Mouse (Mus musculus): ENCODE data around the gene Fars2.
A peak's percentile ranks its signal among the peaks of the same experiment; 100 is the strongest.
"Not testable (repeated sequence)": the region's sequence is repeated elsewhere in the genome, so short reads cannot be mapped to it uniquely, and the experiment has no call there.

Gene Fars2

DNA sequence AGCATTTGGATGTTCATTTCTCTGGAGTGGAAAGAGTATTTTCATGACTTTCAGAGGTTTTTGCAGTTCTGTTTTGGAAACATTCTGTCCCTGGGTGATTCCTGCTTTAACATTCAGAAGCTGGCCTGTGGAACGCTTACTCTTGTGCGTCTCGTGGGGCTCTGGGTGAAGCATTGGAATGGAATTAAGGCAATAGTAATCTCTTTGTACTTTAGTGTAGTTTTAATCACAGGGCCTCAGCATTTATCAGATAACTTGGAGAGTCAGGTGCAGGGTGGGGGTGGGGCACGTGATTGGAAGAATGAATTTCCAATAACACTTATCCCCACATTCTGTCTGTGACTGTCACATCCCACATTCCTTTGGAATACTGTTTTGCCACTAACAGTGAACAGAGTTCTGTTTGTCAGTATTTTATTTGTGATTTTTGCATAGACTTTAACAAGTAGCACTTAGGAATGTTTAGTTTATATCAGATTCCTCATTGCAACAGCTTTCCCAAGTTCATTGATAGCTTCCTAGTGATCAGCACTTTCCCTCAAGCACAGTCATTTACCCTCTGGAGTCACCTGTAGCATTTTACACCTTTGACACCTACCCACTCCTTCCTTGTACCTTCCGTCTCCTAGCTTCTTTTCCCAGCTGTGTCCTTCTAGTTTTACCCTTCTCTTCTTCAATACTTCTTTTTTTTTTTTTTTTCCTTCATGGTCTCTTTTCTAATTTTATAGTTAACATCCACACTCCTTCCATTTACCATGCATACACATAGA lies 23.2 kb downstream of the Fars2 start:
- peak in 1 of 2 experiments; percentile 26 for DNase-seq (ENCODE audit: inconsistent age in 2 of 2, low spot score in 1 of 2)

DNA sequence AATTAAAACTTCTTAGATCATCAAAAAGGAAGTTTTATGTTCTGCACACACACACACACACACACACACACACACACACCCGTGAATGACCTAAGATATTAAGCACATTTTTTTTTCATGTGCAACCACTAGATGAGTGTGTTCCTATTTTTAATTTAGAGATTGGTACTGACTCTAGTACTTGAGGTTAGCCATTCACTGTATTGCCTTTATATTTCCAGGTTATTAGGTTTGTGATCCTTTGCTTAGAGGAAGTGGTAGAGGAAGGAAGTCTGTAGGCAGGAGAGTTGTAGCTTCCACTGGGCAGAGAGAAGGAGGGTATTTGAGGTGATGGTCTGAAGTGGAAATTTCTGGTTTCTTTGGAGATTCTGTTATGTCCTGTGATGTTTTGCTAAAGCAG lies 28.4 kb downstream of the Fars2 start:
- DNase-seq (ENCODE audit: inconsistent age in 2 of 2, low spot score in 1 of 2) = no peak

DNA sequence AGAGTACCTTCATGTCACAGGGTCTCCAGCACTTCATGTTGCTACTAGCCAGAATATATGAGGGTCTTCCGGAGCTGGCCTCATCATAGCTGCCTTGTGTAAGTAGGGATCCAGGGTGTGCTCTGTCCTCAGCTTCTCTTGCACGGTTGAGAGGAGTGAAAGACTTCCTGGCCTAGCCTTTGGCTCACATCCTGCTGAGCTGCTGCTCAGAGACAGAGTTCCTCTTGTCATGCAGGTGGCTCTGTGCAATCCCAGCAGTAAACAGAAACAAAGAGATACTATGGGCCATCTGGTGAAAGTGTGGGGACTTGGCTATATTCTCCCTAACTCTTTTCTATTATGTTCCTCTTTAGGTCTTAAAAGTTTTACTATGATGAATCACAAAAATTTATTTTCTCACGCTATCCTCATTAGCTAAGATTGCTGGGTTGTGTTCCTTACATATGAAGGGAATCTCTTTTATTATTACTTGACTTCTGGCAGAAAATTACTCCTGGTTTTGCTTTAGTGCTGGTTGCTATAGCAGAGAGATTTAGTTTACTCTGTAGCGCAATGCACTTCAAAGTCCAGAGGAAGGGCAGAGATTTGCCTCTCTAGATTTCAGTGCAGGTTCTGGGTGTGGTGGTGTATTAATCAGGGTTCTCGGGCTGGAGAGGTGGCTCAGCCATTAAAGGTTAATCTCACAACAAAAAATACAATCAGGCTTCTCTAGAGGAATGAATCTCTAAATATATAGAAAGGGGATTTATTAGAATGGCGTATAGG lies 32.1 kb downstream of the Fars2 start:
- DNase-seq (ENCODE audit: inconsistent age in 2 of 2, low spot score in 1 of 2) = no peak

DNA sequence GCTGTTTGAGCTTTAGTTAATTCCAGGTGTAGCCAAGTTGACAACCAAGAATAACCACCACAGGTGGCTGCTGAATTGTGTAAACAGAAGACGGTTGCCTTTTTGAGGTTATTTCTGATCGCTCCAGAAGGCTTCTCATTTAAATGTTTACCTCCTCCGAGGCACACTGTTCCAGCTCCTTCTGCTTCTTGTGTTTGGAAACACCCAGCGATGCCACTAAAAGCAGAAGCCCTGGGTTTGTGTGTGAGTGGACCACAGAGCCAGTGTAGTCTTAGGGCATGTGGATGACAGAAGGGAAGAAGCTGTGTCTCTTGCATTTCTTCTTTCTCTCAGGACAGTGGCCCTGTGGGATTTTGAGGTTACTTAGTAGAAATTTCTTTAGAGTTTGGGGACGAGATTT lies 33.1 kb downstream of the Fars2 start:
- no peak for DNase-seq (ENCODE audit: inconsistent age in 2 of 2, low spot score in 1 of 2)

DNA sequence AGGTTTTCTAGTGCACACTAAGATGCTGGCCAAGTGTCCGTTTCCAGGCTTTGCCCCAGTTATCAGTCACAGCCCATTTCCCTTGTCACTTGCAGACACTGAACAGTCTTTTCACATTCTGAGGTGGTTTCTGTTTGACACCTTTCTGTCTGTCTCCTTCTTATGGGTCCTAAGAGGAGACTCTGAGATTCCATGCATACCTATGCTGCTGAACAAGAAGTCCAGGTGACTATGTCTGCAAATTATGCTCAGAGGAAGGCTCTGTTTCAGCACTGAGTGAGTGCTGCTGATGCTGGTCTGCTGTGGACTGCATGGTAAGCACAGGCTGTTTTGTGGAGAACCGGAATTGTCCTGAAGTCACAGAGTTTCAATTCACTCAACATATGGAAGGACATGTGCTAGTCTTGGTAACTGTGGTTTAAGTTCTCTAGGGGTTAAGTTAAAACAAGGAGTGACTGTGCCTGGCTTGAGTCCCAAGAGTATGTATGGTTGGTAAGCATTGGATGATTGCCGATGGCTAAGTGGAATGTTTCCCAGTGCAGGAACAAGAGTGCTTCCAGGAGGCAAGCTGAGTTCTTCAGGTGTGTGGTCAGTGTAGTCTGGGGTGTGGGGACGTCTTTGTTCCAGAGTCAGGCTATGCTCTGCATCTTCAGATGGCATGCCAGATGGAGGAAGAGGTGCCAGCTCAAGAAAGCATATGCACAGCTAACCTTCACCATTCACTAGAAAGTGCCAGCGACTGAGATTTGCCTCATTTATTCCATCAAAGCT lies 35.7 kb downstream of the Fars2 start:
- DNase-seq (ENCODE audit: inconsistent age in 2 of 2, low spot score in 1 of 2) = no peak

DNA sequence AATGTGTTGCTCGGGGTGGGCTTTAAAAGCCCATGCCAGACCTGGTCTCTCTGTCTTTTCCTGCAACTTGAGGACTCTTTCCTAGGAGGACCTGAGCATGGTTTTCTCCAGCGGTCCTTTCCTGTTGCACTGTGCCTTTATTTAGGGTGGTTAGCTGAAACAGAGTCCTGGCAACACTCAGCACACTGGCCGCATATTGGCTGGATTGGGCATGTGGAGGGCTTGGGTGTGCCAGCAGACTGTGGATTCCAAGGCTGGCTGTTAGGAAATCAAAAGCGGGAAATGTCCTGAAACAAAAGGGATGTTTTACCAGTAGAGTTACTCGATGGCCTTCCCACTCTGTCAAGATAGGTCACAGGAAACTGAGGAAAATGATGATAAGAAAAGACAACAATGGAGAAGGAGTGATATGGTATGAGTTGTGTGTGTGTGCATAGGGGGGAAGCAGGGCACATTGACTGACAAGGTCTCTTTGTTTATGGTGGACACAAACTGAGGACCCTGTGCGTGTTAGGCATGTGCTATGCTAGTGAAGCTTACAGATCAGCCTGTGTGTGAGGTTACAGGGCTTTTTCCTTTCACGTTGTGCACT lies 39.2 kb downstream of the Fars2 start:
- peak in 1 of 2 experiments; percentile 44 for DNase-seq (ENCODE audit: inconsistent age in 2 of 2, low spot score in 1 of 2)

DNA sequence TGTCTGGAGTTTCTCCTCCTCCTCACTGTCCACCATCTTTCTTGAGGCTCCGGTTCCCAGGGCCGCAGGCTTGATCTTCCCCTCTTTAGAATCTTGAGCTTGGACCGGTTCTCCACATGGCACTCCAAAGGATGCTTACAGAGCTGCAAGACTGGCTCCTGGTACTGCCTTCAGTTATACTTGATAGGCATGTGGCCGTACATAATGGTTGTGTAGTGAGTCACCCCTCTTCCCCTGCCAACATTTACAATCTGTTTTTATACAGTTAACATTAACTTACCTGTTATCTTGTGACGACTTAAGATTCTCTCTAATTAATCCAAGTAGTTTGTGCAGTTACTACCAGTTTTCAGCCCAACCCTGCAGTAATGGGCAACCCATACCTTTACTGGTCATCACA lies 46.2 kb downstream of the Fars2 start:
- DNase-seq (ENCODE audit: inconsistent age in 2 of 2, low spot score in 1 of 2) = no peak

DNA sequence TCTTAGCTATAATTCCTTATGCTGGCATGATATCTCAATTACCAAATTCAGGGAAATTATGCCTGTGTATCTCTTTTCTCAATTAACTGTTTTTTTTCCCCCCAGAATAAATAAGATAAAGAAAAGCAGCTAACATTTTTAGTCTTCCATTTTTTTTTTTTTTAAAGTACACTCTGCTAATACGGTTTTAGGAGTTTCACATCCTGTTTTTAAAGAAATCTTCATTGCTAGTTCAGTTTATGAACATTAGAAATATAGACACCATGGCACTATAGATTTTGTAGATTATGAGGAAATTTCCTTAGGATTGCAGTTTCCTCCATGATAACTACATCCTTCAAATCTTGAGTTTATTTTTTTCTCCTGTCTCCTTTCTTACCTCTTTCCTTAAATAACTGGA lies 46.7 kb downstream of the Fars2 start:
- no peak for DNase-seq (ENCODE audit: inconsistent age in 2 of 2, low spot score in 1 of 2)

DNA sequence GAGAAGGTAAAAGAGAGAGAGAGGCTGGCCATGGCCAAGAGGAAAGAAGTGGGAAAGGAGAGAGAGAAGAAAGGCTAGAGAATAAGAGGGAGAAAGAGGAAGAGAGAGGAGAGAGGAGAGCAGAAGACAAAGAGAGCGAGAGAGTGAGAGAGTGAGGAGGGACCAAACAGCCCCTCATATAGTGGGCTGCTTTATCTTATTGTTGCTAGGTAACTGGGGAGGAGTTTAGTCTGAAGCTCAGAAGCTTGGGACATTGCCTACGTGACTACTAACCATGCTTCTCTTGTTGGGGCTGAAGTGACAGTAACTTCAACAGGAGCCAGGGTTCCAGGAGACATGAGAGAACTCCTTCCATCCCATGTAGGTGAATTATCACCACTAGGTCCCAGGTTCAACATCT lies 55.8 kb downstream of the Fars2 start:
- not testable (repeated sequence) for DNase-seq (ENCODE audit: inconsistent age in 2 of 2, low spot score in 1 of 2)

DNA sequence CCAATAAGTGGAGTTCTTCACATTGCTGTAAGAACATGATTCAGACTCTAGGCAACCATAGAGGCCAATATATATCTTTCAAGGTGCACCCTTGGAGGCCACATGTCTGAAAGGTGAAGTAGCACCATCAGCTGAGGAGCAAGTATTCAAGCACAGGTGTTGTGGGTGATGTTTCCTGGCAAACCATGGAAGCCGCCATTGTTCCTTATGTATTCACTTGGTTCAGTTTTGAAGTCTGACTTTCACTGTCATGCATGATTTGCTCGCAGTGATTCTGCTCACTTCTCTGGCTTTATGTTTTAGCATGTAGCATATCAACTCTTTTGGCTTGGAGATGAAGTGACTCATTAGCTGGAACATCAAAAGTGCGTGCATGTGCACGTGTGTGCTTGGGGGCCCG lies 56.9 kb downstream of the Fars2 start:
- DNase-seq (ENCODE audit: inconsistent age in 2 of 2, low spot score in 1 of 2) = no peak

DNA sequence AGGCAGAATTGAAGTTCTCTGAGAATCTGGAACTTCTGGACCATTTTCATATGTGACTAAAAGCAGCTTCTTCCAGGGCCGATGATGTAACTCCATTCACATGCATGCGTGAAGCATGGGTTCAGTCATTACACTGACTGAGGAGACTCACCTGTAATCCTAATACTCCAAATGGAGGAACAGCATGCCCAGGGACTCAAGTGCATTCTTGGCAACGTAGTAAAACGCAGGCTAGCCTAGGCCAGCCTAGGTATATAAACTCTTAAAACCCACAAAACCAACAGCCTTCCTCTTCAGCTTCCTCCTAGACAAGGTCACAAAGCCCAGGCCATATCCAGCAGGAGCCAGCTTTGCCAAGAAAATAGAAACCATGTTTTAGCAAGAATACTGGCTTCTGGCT lies 57.6 kb downstream of the Fars2 start:
- no peak for DNase-seq (ENCODE audit: inconsistent age in 2 of 2, low spot score in 1 of 2)

DNA sequence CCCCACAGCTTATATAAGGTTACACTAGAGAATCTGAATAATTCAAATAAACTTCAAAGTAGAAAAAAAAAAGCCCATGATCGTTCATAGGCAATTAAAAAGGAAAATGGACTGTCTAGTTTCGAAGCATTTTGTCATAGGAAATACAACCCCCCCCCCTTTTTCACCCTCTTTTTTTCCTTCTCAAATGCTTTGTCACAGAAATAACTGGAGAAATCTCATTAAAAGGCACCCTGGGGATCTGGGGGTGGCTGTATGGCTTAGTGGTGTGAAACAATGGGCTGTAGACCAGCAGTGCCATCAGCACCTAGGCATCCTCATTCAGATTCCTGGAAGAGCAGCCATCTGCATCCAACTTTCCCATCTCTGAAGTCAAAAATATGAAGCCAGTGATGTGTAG lies 64.0 kb downstream of the Fars2 start:
- no peak for DNase-seq (ENCODE audit: inconsistent age in 2 of 2, low spot score in 1 of 2)

DNA sequence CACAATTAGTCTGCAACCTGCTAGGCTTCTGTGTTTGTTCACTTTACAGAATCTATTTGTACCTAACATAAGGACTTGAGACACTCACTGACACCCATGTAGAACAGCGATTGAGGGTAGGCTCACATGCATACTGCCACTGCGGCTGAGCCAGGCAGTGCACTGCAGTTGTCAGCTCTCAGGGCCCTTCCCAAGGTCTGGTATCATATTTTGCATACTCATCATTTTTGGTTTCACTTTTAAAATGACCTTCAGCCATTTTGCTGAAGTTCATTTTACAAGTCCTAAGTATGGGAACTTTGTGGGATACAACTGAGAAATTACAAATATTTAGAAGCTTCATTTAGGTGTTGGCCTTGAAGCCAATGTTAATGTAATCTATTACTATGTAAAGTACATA lies 73.4 kb downstream of the Fars2 start:
- DNase-seq (ENCODE audit: inconsistent age in 2 of 2, low spot score in 1 of 2) = peak; percentile 24 to 59

DNA sequence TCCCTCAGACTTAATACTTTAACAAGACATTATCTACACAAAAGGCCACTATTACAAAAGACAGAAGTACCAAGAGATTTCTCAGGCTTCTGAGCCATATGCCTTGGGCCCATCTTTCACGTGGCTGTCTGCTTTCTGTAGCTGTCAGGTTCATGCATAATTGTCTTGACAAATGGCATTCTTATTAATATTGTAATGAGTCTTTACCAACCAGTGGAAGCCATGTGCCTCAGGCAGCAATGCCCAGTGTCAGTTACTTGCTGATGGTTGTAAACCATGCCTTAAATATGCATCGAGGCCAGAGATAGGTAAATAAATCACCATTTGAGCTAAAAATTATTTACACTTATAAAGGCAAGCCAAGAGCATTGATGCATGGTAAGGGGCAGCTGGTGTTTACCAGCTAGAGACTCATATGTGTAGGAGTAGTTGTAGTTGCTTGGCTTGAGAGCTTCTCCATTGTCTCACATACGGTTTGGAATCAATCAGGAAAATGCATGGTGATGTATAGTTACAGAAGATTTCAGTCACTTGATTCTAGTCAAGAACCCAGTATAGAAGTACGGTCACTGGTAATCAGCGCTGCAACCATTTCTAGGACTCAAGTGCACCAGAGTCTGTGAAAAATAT lies 76.4 kb downstream of the Fars2 start:
- DNase-seq (ENCODE audit: inconsistent age in 2 of 2, low spot score in 1 of 2) = no peak

DNA sequence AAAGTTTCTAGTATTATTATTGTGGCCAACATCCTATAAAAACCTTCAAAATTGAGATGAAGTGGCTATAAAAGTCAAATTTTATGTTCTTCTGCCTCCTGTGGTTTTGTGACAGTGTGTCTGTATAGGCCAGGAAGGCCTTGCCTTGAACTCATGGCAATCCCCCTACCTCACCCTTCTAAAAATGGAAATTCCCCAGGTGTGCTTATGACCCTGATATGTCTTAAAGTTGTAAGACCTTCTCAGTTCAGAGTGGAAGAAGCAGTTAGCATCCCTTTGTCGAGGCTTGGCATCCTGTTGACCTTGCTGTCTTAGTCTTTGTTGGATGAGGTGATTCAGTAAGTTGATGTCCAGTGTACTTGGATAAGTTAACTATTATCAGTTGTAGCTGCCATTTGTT lies 82.1 kb downstream of the Fars2 start:
- DNase-seq (ENCODE audit: inconsistent age in 2 of 2, low spot score in 1 of 2) = no peak

DNA sequence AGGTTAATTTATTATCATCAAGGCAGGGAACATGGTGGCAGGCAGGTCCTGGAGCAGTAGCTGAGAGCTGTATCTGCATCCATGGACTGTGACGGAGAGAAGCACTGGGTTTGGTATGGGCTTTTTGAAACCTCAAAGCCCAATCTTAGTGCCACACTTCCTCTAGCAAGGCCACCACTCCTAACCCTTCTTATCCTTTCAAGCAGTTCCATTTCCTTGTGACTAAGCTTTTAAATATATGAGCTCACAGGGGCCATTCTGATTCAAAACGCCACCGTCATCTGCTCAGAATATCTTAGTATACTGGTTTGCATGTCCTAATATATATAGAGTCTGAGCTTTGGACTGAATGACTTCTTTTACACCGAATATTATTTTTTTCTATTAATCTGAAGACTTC lies 83.2 kb downstream of the Fars2 start:
- DNase-seq (ENCODE audit: inconsistent age in 2 of 2, low spot score in 1 of 2) = no peak

DNA sequence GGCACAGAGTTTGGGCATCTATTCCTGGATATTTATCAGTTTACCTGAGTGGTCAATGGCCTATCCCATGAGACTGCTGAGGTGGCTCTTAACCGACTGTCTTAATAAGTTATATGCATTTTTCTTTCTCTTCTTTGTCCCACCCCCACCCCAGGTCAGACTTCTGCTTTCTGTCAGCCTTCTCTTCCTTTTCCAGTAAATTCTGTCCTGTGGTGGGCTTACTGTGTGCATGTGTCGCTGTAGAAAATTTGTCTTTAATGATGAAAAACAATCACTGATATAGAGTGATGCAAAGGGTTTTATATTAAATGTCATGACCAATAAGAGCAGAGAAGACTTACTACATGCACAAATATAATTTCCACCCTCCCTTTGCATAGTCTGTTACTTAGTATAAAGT lies 85.3 kb downstream of the Fars2 start:
- no peak for DNase-seq (ENCODE audit: inconsistent age in 2 of 2, low spot score in 1 of 2)

DNA sequence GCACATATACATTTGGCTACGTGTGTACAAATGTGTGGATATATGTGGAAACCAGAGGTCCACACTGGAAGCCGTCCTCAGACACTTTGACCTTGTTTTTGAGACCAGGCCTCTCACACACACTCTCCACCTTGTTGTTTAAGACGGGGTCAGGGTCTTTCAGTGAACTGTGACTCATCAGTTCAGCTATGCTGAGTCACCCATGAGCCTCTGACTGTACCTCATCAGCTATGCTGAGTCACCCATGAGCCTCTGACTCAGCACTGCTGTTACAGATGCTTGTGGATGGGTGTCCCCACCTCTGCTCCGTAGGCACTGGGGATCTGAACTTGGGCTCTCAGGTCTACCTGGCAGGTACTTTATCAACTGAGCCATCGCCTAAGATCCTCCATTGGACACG lies 85.8 kb downstream of the Fars2 start:
- peak; percentile 53 to 85 for DNase-seq (ENCODE audit: inconsistent age in 2 of 2, low spot score in 1 of 2)

DNA sequence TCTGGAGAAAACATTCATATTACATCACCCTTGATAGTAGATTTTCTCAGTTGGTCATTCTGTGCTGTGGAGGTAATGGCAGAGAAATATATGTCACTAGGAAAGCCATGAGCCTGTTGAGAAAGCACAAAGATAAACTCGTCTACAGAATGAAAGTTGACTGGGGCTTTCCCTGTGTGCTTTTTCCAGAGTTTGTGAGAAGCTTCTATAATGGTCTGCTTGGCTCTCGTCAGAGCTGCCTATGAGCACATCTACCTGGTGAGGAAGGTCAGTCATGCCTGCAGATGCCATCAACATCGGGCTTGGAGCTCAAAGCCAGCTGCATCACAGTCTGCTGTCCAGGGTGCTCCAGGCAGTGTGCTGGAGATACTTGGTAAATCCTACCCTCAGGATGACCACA lies 87.1 kb downstream of the Fars2 start:
- no peak for DNase-seq (ENCODE audit: inconsistent age in 2 of 2, low spot score in 1 of 2)

DNA sequence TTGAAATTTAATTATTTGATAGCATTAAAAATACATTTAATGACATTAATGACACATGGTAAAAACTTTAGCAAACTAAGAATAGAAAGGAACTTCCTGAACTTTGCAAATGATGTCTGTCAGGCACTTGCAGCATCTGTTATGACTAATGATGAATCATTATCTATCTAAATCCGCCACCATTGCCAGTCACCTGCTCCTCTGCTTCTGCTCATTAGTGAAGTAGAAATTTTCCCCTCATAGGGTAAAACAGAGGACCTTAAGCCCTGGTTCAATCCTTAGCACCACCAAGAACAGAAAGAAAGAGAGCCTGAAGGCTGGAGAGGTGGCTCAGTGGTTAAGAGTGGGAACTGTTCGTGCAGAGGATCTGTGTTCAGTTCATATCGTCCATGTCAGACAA lies 93.8 kb downstream of the Fars2 start:
- no peak for DNase-seq (ENCODE audit: inconsistent age in 2 of 2, low spot score in 1 of 2)

DNA sequence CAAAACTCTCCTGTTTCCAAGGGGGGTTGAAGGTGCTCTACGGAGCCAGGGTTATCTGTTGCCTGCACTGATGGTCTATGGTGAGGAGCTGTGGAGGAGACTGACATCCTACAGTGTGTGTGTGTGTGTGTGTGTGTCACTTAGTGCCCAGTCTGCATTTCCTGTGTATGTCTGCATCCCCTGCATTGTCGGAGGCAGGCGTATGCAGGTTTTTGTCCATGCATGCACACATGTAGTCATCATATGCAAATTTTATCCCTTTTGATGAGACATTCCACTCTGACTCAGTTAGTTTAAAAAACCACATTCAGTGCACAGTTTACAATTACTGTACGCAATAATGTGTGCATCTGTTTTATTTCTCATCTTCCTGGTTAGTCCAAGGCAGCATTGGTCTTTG lies 96.8 kb downstream of the Fars2 start:
- no peak for DNase-seq (ENCODE audit: inconsistent age in 2 of 2, low spot score in 1 of 2)

All from adrenal gland, adult (tissue).